Mouse (Mus musculus) right cerebral cortex, postnatal 4 days (tissue): ENCODE measurements around the gene Gabarap.
"Not testable (repeated sequence)": the region's sequence is repeated elsewhere in the genome, so short reads cannot be mapped to it uniquely, and the experiment has no call there.

Experiments used
- DNase-seq: peaks from one replicate; pipeline ENCODE4 v3.0.0-alpha.2; 2022

Gene Gabarap

DNA sequence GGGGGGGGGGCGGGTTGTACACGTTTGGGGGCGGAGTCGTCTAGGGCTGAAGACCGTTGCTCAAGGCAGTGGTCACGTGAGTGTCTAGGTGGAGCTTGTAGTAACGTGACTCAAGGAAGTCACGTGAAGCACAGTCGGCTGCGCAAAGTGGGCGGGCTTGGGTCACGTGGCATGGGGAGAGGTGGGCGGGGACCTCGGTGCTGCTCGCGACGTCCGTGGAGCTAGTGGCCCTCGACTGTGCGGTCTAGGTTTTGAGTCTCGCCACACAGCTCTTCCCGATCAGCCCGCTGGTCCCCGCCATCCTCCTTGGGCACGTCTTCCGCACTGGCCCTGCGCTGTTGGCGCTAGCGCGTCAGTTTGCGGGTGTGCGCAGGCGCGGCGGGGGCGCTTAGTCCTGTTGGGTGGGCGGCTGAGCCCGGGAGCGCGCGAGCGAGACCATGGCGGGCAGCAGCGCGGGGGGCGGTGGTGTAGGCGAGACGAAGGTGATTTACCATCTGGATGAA is 9.5 kb downstream of the Gabarap start, which contains the start of gene Dvl2:
Gene Dvl2 (plus strand): TSS at position 200 of the 503 bp plus-strand sequence.
- DNase-seq, result peak; percentile 90

DNA sequence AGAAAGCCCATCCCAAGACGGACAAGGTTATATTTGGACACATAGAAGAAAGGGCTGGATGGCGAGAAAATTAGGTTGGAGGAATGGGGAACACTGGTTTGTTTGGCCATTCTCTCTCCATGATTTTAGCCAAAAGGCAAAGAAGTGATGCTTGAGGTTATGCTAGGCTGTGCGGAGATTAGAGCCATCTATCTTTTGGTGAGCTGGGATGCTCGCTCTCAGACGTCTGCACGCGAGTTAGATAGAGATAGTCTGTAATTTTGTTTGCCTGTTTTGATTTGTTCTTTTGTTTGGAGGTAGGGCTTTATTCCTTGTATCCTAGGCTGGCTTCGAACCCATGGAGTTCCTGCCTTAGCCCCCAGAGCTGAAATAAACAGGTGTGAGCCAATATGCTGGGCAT is 10.2 kb downstream of the Gabarap start:
- DNase-seq, result no peak

DNA sequence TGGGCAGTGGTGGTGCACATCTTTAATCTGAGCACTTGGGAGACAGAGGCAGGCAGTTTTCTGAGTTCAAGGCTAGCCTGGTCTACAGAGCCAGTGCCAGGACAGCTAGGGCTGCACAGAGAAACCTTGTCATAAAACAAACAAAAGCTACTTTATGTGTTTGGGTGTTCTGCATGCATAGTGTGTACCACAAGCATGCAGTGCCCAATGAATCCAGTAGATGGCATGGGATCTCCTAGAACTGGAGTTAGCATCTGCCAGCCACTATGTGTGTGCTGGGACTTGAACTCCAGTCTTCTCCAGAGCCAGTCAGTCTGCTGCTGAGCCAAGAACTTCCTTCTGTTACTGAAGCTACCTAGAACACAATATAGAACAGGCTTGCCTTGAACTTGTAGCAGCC is 10.9 kb downstream of the Gabarap start:
- DNase-seq, result peak; percentile 54

DNA sequence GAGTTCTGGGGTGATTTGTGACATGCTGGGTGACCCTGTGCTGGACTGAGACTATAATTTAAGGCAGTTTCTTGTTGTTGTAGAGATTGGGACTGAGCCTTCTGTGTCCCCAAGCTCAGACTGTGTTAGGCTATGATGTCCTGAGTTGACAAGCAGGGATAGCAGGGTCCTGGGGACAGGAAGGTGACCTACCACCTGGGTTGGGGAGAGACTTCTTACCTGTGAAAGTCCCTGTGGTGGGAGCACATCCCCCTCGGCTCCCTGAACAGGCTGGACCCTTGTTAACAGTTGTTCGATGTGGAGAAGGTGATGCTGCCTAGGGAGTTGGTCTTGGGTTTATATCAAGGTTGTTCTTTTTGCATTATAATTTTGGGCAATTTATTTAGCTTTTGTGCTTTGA is 11.5 kb downstream of the Gabarap start:
- DNase-seq, result no peak

DNA sequence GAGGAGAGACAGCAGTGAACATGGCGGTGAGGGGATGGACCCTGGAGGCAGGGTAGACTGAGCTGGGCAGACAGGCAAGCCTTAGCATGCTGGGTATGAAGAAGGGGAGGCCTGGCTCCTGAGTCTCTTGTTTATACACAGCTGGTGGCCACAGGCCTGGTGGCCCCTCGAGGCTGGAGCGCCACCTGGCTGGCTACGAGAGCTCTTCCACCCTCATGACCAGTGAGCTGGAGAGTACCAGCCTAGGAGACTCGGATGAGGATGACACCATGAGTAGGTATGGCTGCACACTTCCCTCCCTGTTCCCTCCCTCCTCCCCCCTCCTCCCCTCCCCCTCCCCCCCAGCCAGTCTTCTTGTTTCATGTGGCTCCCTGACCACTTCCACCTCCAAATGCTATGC is 14.6 kb downstream of the Gabarap start:
- DNase-seq, result no peak

DNA sequence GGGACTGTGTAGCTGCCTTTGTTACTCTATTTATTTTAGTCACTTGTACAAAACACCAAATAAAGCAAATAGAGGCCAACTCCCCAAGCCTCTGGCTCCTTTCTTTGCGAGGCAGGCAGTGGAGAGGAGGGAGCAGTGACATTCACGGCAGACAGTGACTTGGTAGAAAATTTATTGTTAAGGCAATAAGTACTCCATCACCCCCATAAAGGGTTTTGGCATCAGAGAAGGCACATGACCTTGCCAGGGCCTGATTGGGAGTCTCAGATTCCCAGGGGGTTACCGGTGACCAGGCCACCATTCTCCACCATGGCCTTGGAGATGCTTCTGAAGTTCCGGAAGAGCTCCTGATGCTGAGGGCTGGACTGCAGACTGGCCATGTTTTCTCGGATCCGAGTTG is 19.1 kb downstream of the Gabarap start:
- DNase-seq, result no peak

DNA sequence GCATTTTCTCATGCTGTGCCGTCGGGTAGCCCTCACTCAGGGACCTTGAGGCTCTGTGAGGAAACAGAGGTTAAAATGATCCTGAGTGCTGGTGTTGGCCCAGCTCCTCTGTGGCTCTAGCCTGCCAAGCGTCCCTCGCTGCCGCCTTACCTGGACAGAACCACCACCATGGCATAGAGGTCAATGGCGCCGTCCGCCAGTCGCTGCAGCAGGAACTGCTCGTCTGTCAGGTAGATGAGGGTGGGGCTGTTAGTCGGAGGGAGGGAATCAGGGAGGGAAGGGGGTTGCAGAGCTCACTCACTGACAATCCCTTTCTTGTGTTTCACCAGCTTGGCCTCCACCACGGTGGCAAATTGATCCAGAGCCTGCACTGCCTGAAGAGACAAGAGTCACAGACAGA is 19.6 kb downstream of the Gabarap start:
- DNase-seq, result no peak

DNA sequence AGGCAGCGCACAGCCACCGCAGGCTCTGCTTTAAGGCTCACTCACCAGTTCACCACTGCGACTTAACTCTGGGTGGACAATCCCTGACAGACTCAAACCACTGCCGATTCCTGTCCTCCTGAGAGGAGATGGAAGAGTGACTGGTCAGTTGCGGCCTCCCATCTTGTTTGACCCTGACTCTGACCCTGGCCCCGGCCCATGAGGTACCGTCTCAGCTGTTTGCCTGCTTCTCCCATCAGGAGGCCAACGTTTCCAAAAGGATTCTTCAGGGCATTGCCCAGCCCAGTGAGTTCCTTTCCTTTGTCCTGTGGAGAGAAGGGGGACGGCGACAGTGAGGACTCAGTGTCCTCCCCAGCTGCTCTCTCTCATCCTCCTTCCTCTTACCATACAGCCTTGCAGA is 20.0 kb downstream of the Gabarap start:
- DNase-seq, result no peak

DNA sequence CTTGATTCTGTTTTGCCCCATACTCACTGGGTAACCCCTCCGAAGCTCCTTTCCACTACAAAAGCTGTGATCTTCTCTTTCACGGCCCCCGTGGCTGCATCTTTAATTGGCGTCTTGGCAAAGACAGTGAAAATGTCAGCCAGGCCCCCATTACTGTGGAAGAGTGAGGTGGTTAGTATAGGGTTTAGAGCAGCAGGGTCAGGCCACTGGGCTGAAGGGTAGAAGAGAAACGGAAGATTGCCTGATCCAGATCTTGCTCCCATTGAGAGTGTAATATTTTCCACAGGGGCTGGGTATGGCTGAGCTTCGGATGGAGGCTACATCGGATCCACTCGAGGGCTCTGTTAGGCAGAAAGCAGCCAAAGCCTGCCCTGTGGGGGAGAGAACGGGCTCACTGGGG is 22.0 kb downstream of the Gabarap start:
- DNase-seq, result no peak

DNA sequence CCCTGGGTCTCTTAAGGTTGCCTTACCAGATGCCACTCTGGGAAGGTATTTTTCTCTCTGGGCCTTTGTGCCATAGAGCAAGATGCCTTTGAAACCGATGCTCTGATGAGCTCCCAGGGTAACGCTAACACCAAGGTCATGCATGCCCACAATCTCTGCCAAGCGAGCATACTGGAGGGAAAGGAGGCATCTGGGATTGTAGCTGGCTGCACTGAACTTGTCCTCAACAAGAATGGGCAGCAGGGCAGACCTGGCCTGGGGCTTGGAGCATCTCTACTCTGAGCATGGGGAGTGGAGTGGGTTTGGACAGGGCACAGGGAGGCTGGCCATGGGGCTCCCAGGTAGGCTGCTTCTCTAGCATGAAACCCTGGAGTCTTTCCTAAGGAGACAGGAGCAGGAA is 22.5 kb downstream of the Gabarap start:
- DNase-seq, result no peak

DNA sequence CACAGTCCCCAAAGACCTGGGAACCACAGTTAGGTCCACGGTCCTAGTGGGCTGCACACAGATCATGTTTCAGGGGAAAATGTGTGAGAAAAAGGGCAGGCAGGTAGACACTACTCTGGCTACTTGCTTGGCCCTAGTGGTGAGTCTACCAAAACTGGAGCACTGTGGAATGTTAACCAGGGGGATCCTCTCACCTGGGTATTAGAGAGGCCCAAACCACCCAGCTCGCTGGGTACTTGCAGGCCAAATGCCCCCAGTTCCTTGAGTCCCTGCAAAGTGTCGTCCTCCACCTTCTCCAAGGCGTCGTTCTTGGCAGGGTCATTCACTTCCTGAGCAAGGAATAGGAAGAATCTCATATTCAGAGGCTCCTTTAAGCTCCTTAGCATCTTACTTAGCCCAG is 23.1 kb downstream of the Gabarap start:
- DNase-seq, result no peak

DNA sequence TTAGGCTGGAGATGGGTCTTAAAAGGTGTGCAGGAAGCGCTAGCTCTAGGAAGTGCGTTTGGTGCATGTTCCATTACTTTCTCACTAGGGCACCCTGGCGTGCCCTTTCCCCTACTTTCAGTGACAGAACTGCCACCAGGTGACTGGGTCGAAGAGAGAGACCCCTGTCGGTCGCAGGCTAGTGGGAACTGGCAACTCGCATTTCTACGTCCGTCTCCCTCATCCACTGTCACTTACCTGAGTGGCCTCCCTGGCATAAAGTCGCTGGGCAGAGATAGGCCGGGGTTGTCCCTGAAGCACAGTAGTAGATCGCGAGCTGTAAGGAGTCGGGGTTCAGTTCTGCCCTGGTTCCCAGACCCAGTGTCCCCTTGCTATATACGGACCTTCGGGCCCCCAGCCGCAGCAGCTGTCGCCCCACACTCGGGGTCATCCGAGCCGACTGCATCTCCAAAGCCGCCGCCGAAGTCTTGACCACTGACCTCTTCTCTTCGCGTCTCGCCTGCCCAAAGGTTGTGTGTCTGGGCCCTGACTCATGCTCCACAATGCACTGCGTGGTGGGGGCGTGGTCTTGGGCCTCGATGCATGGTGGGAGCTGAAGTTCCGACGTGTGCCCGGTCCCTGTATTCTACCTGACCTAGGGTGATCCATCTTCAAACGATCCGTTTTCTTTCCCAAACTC is 24.1 kb downstream of the Gabarap start, which contains the start of gene Acadvl:
Gene Acadvl (minus strand): TSS at position 532 of the 679 bp plus-strand sequence.
- peak; percentile 79 for DNase-seq

DNA sequence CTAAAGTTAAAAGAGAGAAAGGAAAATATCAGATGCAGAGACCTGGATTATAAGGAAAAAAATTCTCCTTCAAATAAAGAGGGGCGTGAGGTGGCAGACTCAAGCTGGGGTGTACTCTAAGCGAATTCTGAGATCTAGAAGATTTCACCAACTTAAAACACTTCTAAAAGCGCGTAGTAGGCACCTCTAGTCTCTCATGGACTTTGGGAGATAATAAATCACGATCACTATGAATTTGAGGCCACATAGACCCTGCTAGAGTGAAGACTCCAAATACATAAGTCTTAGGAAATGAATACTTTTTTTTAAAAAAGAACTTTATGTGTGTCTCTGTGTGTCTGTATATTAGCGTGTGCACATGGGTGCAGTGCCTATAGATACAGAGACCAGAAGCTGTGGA is 24.7 kb downstream of the Gabarap start:
- DNase-seq, result no peak

DNA sequence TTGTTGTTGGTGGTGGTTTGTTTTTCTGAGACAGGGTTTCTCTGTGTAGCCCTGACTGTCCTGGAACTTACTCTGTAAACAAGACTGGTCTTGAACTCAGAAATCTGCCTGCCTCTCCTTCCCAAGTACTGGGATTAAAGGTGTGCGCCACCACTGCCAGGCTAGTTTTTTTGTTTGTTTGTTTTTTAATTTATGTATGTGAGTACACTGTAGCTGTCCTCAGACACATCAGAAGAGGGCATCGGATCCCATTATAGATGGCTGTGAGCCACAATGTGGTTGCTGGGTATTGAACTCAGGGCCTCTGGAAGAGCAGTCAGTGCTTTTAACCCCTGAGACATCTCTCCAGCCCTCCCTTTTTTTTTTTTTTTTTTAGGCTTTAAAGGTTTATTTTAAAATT is 25.2 kb downstream of the Gabarap start:
- DNase-seq, result not testable (repeated sequence)

DNA sequence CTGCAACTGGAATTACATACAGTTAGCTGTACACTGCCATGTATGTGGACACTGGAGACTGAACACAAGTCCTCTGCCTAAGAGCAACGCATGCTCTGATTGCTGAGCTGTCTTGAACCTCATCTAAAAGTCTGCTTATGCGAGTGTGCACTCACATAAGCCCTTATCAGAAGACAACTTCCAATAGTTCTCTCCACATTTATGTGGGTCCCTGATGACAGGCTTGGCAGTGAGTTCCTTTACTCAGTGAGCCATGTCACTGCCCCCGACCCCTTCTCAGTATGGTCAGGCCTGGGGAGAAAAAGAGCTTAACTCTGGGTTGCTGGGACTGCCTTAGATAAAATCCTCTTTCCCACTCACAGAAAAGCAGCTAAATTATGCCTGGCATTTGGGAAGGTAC is 25.7 kb downstream of the Gabarap start, which contains the start of gene Dlg4:
Gene Dlg4 (plus strand): TSS at position 274 of the 400 bp plus-strand sequence.
- DNase-seq, result no peak

DNA sequence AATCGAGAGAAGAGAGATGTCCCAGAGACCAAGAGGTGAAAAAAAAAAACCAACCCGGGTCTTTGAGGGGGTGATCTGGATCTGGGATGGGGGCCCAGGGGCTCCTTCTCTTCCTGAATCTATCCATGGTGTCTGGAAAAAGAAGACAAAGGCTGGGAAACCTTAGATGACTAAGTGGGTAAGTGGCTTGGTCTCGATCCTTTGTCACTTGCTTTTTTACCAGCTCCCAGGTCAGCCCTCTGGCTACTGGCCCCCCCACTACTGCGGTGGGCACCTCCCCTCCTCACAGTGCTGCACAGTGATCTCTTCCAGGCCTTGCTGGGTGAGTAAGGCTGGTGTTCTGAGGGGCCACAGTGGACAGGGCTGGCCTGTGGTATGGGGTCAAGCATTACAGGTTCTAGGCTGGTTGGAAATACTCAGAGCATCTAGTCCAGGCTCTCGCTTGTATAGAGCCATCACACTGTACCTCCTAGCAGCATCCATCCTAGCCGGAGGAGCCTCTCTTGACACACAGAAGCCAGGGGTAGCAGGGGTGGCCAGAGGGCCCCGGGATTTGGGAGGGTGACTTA is 26.3 kb downstream of the Gabarap start:
- DNase-seq, result no peak

DNA sequence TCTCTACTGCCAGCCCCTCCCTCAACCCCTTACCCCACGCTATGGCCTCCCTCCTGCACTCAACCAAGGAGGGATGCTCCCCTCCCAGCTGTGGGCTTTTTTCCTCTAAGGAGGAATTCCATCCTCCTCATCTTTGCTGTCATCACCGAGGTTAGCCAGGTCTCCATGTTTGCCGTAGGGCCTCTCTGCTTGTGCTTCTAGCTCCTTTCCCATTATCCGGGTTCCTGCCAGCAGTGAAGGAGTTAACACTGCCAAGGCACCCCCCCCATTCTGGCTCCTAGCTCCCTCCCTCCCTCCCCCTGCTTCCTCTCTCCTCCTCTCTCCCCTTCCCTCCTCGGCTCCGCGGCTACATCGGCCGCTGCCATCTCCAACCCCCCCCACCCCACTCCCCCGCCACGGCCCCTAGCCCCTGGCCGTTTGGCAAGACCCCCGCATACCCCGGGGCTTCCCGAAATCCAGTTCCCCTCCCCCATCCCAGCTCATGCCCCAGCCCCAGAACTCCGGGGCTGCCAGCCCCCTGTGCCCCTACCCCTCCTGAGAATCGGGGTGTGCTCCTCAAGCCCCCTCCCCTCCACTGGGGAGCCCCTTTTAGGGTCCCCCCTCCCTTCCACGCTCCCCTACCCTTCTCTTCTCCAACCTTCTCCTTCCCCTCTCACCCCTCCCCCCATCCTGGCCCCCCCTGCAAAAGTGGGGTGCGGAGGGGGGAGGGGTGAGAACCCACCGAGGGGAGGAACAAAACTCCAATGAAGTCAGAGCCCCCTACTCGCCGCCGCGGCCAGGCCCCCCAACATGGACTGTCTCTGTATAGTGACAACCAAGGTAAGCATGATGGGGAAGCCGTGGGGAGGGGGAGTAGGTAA is 27.4 kb downstream of the Gabarap start:
- peak; percentile 80 for DNase-seq

DNA sequence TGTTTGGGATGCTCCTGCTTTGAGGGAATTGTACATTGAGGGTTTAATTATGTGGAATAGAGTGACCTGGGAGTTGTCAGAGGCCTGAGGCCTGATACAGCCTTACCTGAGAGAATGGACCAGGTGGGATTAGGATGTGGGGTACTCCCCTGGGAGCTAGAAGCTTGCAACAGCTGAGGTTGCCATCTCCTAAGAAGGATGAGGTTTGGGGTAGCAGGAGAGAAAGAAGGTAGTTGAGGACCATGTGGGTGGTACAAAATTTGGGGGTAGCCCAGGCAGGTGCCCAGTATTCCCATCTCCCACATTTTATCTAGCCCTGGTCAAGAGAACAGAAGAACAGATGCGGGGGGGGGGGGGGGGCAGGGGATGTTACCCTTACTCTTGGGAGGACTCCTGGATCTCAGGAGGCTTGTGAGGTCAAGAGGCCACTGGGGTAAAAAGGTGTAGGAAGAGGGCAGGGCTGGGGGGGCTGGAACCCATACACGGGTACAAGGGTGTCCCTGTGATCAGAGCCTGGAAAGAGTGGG is 28.6 kb downstream of the Gabarap start:
- DNase-seq, result no peak

DNA sequence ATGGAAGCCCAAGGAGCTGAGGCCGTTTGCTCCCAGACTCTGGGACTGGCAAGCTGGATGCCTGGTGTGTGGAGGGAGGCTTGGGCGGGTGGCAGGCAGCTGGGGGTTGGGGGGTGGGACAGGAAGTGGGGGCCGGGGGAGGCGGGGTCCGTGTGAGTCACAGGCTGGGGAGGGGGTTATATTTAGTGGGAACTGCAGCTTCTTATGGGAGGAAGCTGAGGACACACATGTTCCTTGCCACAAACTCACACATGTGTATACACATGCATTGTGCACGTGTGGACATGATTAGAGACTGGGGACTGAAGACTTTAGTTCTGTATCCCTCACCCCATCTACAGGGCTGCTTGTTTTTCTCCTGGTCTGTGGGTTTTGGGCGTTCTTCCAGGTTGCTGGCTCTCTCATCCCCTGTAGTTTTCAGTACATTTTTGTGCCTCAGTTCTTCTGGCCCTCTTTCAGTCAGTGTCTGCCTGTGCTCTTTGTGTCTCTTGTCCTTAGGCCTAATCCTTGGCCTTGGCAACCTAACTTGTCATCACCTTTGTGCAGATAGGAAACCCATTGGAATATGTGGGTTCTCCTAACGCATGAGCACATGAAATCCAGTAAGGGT is 29.2 kb downstream of the Gabarap start:
- peak; percentile 52 for DNase-seq

DNA sequence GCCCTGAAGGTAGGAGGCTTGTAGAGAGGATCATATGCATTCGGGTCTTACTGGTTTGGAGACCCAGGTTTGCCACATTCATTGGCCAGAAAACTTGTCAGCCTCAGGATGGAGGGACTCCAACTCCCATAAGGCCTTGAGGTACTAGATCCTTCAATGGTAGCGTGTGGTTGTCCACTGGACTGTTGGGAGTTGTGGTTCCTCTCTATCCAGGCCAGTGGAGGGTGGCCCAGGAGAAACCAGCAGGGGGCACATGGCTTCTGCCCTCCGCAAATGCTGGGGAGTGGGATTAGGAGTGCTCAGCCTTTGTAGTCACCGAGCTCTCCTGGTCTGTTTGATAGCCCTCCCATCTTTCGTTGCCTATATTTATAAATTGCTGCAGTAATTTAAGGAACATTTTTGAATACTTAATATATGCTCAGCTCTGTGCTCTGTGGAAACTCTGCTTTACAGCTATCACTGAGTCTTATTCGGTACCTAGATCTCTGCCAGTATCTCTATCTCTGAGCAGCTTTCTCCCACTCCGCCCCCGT is 29.9 kb downstream of the Gabarap start:
- peak; percentile 73 for DNase-seq

DNA sequence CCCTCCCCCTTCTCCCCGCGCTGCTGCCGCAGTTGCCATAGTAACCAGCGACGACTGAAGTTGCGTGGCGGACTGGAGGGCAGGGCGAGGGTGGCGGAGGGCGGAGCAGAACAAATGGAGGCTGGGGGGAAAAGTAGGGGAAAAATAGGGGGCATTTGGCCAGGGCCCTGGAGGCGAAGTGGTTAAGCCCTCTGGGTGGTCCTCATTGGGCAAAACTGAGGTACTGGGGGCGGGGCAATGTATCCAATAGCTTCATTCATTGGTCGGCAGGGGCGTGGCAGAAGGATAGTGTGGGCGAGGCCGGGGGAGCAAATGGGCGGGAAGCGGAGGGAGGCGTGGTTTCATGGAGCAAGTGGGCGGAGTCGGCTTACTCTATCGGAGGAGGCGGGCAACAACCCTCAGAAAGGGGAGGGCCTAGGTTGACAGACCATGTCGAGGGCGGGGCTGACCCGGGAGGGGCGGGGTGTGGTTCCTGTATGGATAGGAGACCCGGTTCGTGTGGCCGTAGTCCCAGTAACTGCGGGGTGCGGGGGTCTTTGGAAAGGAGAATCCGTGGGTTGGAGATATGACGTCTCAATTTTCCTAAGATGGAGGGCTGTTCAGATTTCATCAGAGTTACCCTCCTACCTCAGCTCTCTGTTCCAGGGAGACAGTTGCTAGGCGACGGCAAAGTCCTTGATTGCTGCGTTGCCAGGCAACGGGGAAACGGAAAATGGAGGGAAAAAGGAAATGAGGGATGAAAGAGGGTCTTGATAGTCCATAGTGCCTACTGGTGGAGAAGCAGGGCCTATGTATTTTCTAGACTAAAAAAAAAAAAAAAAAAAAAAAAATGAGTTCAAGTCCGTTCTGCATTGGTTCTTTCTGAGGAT is 30.6 kb downstream of the Gabarap start:
- peak; percentile 98 for DNase-seq
